Mouse (Mus musculus) stomach, postnatal 0 days (tissue): Measurements from ENCODE around the gene Grik1.

Experiments used
- CTCF ChIP-seq: IDR thresholded peaks from 2 replicates; pipeline ENCODE4 v1.5.1; 2016; ENCODE audit warnings: antibody characterized with exemption, low read depth, mild to moderate bottlenecking, moderate library complexity
- EP300 ChIP-seq: optimal IDR thresholded peaks from 2 replicates; pipeline ENCODE3; 2016; ENCODE audit warnings: antibody characterized with exemption

DNA sequence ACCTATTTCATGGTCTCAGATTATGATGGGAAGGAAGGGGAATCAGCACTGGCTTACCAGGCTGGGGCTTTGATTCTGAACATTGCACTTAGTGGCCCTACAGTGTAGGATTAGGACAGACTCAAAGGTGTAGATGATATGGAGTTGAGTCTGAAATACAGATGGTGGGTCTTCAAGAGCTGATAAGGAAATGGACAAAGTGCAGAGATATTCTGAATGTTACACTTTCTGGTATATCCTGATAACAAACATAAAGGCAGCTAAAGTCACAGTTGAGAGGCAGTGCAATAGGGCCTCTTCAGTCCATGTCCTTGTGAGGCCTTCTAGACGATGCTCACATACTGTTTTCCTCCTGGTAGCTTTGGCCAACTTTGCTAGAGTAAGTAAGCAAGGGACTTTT lies 345.7 kb downstream of the Grik1 start:
- TF ChIP-seq EP300 (no peak), CTCF (no peak)
